Mouse (Mus musculus): ENCODE measurements around the gene Tmem252.
A peak's percentile ranks its signal among the peaks of the same experiment; 100 is the strongest.

Gene Tmem252

DNA sequence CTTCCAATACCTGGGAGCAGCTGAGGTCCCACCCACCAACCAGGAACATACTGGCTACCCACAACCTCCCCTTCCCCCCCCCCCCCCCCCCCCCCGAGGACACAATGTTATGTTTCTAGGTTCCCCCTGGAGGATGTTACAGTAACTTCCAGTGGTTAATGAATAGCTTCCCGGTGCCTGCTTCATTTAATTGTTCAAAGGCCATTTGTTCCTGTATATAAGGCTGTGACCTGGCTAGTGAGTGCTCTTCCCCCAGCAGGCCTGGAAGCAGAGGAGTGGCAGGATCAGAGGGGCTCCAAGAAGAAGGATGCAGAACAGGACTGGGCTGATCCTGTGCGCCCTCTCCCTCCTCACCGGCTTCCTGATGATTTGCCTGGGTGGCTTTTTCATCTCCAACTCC is at the start of gene Tmem252:
Tmem252 (plus strand) TSS at position 247 of the 400 bp plus-strand sequence.
- no peak for DNase-seq

- DNase-seq = no peak
Observed at GRCm38 (mm10) chr19:24628049-24628448, 45.8 kb upstream of the Tmem252 start.

DNA sequence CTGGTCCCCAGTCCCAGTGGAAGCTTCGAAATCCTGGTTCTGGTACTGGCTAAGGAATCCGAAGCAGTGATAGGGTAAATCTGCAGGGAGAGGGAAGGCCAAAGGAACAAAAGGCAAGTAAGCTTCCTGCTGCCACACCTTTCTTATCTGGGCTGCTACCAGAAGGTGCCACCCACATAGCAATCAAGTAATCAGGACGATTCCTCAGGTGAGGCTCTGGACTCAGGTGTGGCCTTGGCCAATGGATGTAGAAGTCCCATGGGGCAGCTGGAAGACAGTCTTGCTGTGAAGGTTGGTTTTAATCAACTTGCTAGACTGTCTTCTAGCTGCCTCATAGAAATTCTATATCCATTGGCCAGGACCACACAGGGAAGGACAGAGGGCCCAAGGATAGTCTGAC is 40.8 kb upstream of the Tmem252 start:
- no peak for DNase-seq

GRCm38 (mm10) chr19:24634602-24635001 is 39.2 kb upstream of the Tmem252 start:
- DNase-seq = peak; percentile 78

DNA sequence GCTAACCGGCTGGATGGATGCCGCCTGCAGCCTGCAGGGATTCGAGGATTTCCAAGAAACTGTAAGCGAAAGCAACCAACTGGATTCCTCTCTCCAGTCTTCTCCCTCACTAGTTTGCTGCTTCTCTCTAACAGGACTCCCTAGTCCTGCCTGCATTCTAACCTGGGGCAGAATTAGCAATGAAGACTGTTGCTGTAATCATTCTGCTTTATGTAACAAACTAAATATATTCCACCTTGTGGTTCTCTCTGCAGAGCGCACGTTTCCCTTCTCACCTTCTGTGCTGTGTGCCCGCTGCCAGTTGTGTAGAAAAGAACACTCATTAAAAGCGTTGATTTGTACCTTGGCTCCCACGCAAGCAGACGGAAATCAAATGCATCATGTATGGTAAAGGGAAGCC is 37.2 kb upstream of the Tmem252 start:
- DNase-seq = no peak

DNA sequence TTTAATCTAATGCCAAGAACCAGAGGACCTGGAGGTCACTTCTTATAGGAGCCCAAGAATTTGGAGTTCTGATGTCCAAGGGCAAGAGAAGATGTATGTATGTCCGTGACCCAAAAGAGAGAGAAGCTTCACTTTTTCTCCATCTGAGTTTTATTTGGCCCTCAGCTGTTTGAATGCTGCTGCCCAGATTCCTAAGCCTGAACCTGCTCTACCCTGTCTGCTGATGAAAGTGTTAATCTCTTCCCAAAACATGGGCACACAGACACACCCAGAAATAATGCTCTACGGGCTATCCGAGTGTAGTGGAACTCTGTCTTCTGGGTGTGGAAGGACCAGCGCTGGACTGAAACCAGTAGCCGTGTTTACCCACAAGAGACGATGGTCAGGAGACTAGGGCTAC is 35.8 kb upstream of the Tmem252 start:
- no peak for DNase-seq

DNA sequence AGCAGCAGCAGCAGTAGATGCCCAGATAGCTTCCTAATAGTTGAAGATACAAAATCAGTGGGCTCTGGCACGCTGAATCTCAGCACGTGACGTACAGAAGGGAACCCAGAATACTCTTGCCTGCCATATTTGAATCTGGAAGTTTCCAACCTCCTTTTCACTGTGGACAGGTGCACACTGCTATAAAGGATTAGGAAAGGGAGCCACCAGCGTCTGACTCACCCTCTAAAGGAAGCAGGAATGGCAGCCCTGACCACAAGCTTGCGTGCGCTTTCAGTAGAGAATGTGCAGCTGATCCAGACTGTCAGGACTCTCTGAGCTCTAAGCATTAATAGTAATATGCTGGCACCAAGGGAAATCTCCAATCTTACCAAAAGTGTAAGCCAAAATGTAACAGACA is 32.8 kb upstream of the Tmem252 start:
- DNase-seq = no peak

DNA sequence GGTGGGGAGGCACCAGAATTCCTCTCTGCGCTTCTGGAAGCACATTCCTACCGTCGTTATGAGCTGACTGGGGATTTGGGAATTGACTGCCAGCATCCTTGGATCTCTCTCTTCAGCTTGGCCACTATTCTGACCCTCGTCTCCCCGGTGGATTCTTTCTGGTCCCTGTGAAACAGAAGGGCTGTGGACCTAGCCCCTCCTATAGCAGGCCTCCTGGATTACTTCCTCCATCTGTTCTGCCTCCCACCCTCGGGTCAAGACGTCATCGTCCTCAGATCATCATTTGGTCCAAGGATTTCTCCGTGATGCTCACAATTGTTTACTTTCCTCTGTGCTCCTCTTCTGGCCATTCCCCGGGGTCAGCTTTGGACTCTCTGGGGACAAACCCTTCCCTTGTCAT is 28.8 kb upstream of the Tmem252 start:
- DNase-seq = no peak

- DNase-seq = no peak
Observed at GRCm38 (mm10) chr19:24646162-24646829, 27.5 kb upstream of the Tmem252 start.

DNA sequence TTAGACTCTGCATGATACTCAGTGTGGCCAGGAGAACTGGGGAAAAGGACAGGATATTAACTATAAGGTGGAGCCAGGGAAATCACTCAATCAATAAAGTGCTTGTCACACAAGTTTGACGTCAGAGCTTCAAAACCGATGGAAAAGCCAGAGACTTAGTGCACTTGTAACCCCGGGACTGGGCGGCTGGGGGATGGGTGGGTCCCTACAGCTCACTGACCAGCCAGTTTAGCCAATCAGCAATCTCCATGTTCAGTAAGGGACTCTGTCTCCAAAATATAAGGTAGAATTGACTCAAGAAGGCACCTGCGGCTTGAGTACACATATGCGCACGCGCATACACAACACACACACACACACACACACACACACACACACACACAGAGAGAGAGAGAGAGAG is 25.8 kb upstream of the Tmem252 start:
- no peak for DNase-seq

GRCm38 (mm10) chr19:24650428-24650827 is 23.4 kb upstream of the Tmem252 start:
- no peak for DNase-seq

GRCm38 (mm10) chr19:24651595-24651994 is 22.2 kb upstream of the Tmem252 start:
- no peak for DNase-seq

DNA sequence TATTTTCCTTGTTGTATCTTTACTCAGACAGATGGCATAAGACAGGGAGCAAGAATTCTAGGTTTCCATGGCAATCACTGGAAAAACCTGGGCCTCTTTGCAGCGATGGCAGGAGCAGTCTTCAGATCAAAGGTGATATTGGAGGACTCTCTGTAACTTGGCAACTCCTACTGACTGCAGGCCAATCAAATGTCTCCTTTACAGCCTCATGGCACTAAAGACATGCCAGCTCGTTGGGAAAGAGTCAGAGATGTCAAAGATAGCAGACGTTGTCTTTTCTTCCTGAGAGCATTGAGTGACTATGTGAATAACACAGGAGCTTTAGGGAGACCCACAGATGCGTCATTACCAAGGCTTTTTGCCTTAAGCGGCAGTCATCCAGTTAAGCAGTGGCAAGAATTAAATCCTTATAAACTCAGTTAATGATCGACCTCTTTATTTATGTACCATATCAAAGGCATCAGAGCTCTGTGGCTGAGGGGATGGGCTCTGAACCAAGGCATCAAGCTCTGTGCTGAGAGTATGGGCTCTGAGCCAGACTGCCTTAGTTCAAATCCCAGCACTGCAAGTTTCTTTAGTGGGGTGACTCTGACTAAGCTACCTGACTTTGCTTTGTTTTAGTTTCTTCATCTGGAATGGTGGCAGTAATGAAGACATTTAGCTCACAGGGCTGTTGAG is 21.3 kb upstream of the Tmem252 start:
- no peak for DNase-seq

DNA sequence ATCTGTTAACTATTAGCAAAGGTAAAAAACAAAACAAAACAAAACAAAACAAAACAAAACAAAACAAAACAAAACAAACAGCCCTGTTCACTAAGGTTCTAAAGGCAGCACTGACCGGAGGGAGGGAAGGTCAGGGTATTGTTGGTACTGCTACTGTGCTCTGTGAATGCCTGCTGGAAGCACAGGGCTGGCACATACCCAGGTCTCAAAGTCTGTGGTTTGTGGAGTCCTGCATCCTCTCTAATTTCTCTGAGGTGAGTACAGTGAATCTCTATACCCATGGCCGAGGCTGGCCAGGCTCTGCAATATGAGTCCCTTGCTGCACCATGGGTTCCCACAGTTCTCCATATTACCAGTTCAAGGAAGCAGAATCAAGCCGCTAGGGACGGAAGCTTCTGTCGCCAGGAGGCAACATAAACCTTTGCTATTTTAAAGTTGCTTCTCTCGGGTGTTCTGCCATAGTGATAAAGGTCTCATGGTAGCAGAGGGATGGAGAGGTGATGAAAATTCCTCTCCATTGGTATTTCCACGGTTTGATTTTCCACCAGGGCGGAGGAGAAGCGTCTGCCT is 20.5 kb upstream of the Tmem252 start:
- no peak for DNase-seq

GRCm38 (mm10) chr19:24656981-24657380 is 16.8 kb upstream of the Tmem252 start:
- no peak for DNase-seq

DNA sequence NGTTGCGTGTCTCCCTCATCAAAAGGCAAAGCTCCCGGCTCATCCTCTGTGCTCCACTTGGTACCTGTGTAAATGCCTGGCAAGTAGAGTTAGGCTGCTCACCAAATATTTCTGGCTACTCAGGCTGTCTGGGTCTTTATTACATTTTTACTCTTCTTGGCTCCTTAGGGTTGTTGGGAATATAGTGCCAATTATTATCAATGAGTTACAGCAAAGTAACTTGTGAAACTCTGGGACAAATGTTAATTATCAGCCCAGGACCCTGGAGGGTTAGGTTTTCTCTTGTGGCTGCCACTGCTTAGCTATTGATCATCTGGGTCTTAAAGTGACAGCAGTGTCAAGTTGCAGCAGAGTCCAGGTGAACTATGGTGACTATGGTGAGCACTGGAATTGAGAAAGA is 11.5 kb upstream of the Tmem252 start:
- no peak for DNase-seq

DNA sequence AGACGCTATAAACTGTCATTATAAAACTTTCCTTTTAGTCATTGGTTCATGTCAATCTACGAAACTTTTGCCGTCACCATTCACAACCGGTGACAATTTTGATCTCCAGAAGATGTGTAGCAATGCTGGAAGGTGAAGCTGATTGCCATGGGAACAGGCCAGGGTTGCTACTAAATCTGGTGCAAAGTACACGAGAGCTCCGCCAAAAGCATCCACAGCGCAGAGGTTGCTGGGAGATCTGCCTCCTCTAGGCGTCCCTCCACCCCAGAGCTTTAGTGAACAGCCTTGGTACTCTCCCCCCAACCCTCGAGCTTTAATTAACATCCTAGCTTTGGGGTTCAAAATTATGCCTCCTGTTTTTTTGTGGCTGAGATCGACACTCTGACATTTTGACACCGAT is 8.0 kb upstream of the Tmem252 start:
- DNase-seq = no peak

- DNase-seq = no peak
Observed at GRCm38 (mm10) chr19:24667527-24667926, 6.3 kb upstream of the Tmem252 start.

GRCm38 (mm10) chr19:24671571-24671970 is 2.2 kb upstream of the Tmem252 start:
- DNase-seq = no peak

DNA sequence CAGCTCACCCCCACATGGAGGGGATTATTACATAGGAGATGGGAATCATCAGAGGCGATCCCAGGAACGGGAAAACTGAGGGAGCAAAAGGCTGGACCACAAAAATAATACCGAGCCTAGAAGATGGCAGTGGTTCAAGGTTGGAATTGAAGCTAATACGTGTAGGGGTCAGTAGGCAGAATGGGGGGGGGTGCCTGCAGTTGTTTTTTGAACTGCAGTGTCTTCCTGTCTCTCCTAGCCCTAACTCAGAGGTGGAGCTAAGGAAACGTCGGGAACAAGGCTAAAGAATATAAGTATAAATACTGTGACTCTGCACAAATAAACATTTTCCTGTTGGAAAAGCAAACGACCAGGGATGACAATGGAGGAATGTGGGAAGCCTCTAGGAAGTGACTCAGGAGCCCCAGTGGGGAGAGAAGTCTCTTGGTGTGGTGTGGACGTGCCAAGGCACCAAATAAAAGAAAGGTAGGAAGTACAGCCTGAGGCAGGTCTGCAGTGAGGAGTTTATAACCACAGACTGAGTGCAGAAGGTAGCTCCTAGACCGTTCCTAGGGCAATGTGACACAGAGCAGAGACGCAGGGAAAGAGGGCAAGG is 1.3 kb upstream of the Tmem252 start:
- DNase-seq = no peak

DNA sequence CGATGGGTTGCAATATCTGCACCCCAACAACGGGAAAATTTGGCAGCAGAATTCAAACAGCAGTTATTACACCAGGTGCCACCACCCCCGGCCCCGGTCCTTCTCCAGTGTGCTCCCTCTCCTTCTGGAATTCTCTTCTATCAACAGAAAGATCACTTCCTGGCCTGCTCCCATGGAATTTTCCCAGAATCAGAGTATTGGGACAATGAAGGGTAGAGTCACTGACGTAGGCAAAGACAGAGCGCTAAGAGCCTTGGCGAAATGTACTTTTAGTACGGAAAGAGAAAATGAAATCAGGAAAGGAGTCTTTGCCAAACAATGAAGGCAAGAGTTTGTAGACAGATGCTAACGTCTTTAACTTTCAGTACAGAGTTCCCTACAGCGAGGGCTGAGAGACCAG is 477 bp upstream of the Tmem252 start:
- DNase-seq = no peak

GRCm38 (mm10) chr19:24676429-24676828 is 2.6 kb downstream of the Tmem252 start:
- DNase-seq = no peak

DNA sequence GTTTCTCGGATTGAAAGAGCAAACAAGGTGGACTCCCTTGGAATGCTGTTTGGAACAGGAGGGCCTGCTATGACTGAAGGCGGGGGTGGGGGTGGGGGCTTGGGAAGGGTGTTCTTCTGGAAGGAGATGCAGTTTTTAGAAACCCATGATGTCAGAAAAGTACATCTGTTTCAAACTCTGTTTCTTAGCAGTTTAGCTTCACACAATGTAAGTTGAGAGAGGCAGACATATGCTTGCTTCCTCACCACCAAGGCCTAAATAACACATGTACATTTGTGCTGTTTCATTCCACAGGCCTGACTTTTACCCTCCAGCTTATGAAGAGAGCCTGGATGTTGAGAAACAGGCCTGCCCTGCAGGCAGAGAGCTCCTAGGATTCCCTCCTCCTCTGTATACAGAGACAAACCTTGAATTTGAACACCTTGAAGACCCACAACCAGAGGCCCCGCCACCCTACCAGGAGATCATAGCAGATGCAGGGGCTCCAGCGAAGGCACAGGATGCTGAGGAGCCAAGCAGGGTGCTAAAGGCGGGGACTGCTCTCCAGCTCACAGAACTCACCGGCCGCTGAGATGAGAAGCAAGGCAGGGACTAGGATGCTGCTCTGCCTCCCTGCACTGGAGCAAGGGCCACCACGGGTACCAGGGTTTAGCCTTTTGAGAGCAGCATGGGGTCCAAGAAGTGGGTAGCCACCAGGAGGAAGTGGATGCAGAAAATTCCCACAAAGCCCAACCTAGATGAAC is 3.6 kb downstream of the Tmem252 start:
- DNase-seq = no peak
